Mouse (Mus musculus) stomach, embryonic 15.5 days (tissue): ENCODE measurements around the gene Hecw1. TPM values are rescaled to one million over a fixed set of nuclear protein-coding genes. Genes with fewer than 3 reads are reported as not detected.
"Not testable (repeated sequence)": the region's sequence is repeated elsewhere in the genome, so short reads cannot be mapped to it uniquely, and the experiment has no call there.

Experiments
- ATAC-seq: fragments of 200-750 bp; cut with Nextera tagmentation; 2 replicates; pipeline ENCODE4 v1.8.0; 2017; ENCODE audit warnings: low read depth, moderate number of reproducible peaks, moderate TSS enrichment; ENCODE audit not compliant: insufficient read depth, low FRiP score
- H3K27ac ChIP-seq: fragments of 300-500 bp; sonication (generic); 2 replicates; pipeline ENCODE4 v1.5.1; 2015; ENCODE audit warnings: mild to moderate bottlenecking, inconsistent platforms
- H3K27me3 ChIP-seq: fragments of 300-500 bp; sonication (generic); replicated peaks from 2 replicates; pipeline ENCODE4 v1.6.1; 2015; ENCODE audit warnings: inconsistent platforms
- H3K36me3 ChIP-seq: fragments of 300-500 bp; sonication (generic); 2 replicates; pipeline ENCODE4 v1.6.1; 2015; ENCODE audit warnings: inconsistent platforms
- H3K4me1 ChIP-seq: fragments of 300-500 bp; sonication (generic); 2 replicates; pipeline ENCODE4 v1.6.1; 2015; ENCODE audit warnings: inconsistent platforms
- H3K4me2 ChIP-seq: fragments of 300-500 bp; sonication (generic); 2 replicates; pipeline ENCODE4 v1.6.1; 2015; ENCODE audit warnings: mild to moderate bottlenecking, inconsistent platforms
- H3K4me3 ChIP-seq: fragments of 300-500 bp; sonication (generic); replicated peaks from 2 replicates; pipeline ENCODE4 v1.5.1; 2015; ENCODE audit warnings: inconsistent platforms
- H3K9ac ChIP-seq: fragments of 300-500 bp; sonication (generic); 2 replicates; pipeline ENCODE4 v1.6.1; 2015; ENCODE audit warnings: inconsistent platforms
- H3K9me3 ChIP-seq: fragments of 300-500 bp; sonication (generic); 2 replicates; pipeline ENCODE4 v1.6.1; 2016; ENCODE audit warnings: inconsistent platforms
- WGBS: fragments of 180-500 bp; shearing (Covaris S2); methylation state at CpG from one replicate; pipeline ENCODE4 v1.1.7; 2015; 5-methylcytosine and 5-hydroxymethylcytosine counted together
- polyA plus RNA-seq: library from polyadenylated mRNA; unstranded; fragments of >200 nt; fragmentation: Nextera tagmentation; extraction: Ambion mirVana; gene quantifications from 2 replicates; pipeline ENCODE4 v1.2.1, GENCODE M21; 2015

The Hecw1 gene
- polyA plus RNA-seq, 1 experiment from 2014 or later = 0.96 TPM

- WGBS = 82% methylated on average over 1 of the region's 1 CpGs
These were observed 195.8 kb downstream of the Hecw1 start for GRCm38 (mm10) chr13:14327252-14327651.

GRCm38 (mm10) chr13:14306617-14307016, 216.4 kb downstream of the Hecw1 start:
- ATAC-seq = no peak
- WGBS = 26% methylated on average over 8 of the region's 8 CpGs

More at GRCm38 (mm10) chr13:14327252-14327651, 195.8 kb downstream of the Hecw1 start:
- ATAC-seq = no peak
- H3K9me3 ChIP-seq = no peaks in the 10 kb centered on the region
- H3K4me3 ChIP-seq = no peak overlapping the region
- H3K4me2 ChIP-seq = no peak overlapping the region
- H3K9ac ChIP-seq = no peak overlapping the region
- H3K27me3 ChIP-seq = no peaks in the 10 kb centered on the region
- no peaks in the 10 kb centered on the region for H3K4me1 ChIP-seq
- no peak overlapping the region for H3K27ac ChIP-seq
- H3K36me3 ChIP-seq = no peaks in the 10 kb centered on the region

GRCm38 (mm10) chr13:14304103-14304502, 218.9 kb downstream of the Hecw1 start:
- Histone ChIP-seq H3K36me3 (no peaks in the 10 kb centered on the region), H3K4me1 (no peaks in the 10 kb centered on the region), H3K27ac (no peak overlapping the region), H3K9ac (no peak overlapping the region), H3K4me2 (no peak overlapping the region), H3K27me3 (no peaks in the 10 kb centered on the region), H3K4me3 (no peak overlapping the region), H3K9me3 (no peaks in the 10 kb centered on the region)
- ATAC-seq = no peak
- 77% methylated on average over 1 of the region's 1 CpGs for WGBS

More at GRCm38 (mm10) chr13:14306617-14307016, 216.4 kb downstream of the Hecw1 start:
- H3K9me3 ChIP-seq = no peaks in the 10 kb centered on the region
- H3K4me2 ChIP-seq = no peak overlapping the region
- no peak overlapping the region for H3K27ac ChIP-seq
- H3K9ac ChIP-seq = no peak overlapping the region
- no peaks in the 10 kb centered on the region for H3K4me1 ChIP-seq
- H3K36me3 ChIP-seq = no peaks in the 10 kb centered on the region
- no peak overlapping the region for H3K4me3 ChIP-seq
- no peaks in the 10 kb centered on the region for H3K27me3 ChIP-seq

GRCm38 (mm10) chr13:14302921-14303320, 220.1 kb downstream of the Hecw1 start:
- Histone ChIP-seq H3K27me3 (no peaks in the 10 kb centered on the region), H3K4me2 (no peak overlapping the region), H3K36me3 (no peaks in the 10 kb centered on the region), H3K27ac (no peak overlapping the region), H3K9ac (no peak overlapping the region), H3K4me3 (no peak overlapping the region), H3K4me1 (no peaks in the 10 kb centered on the region), H3K9me3 (no peaks in the 10 kb centered on the region)
- WGBS = 65% methylated on average over 2 of the region's 2 CpGs
- no peak for ATAC-seq

- H3K4me2 ChIP-seq = no peak overlapping the region
- no peaks in the 10 kb centered on the region for H3K9me3 ChIP-seq
- ATAC-seq = no peak
- no peak overlapping the region for H3K27ac ChIP-seq
- WGBS = 0% methylated on average over 1 of the region's 1 CpGs
- no peaks in the 10 kb centered on the region for H3K27me3 ChIP-seq
- no peak overlapping the region for H3K4me3 ChIP-seq
- no peaks in the 10 kb centered on the region for H3K36me3 ChIP-seq
- no peaks in the 10 kb centered on the region for H3K4me1 ChIP-seq
- no peak overlapping the region for H3K9ac ChIP-seq
These were observed 233.0 kb downstream of the Hecw1 start for GRCm38 (mm10) chr13:14290016-14290415.

- no peaks in the 10 kb centered on the region for H3K36me3 ChIP-seq
- no peaks in the 10 kb centered on the region for H3K9me3 ChIP-seq
- no peak overlapping the region for H3K4me3 ChIP-seq
- no peaks in the 10 kb centered on the region for H3K27me3 ChIP-seq
- H3K27ac ChIP-seq = no peak overlapping the region
- H3K4me2 ChIP-seq = no peak overlapping the region
- ATAC-seq = no peak
- no peak overlapping the region for H3K9ac ChIP-seq
- H3K4me1 ChIP-seq = no peaks in the 10 kb centered on the region
These were observed 251.6 kb downstream of the Hecw1 start for GRCm38 (mm10) chr13:14271476-14271875.

- WGBS = 36% methylated on average over 9 of the region's 9 CpGs
- not testable (repeated sequence) for H3K27me3 ChIP-seq, ATAC-seq, H3K27ac ChIP-seq, H3K4me3 ChIP-seq, H3K4me2 ChIP-seq, H3K9me3 ChIP-seq, H3K9ac ChIP-seq, H3K4me1 ChIP-seq, H3K36me3 ChIP-seq
These were observed 262.1 kb downstream of the Hecw1 start for GRCm38 (mm10) chr13:14260939-14261338.

GRCm38 (mm10) chr13:14245946-14246345, 277.1 kb downstream of the Hecw1 start:
- Histone ChIP-seq H3K4me3 (no peak overlapping the region), H3K4me1 (no peaks in the 10 kb centered on the region), H3K4me2 (no peak overlapping the region), H3K9me3 (no peaks in the 10 kb centered on the region), H3K27ac (no peak overlapping the region), H3K9ac (no peak overlapping the region), H3K36me3 (no peaks in the 10 kb centered on the region), H3K27me3 (no peaks in the 10 kb centered on the region)
- WGBS = 55% methylated on average over 2 of the region's 2 CpGs
- no peak for ATAC-seq

- H3K9me3 ChIP-seq = no peaks in the 10 kb centered on the region
- no peak overlapping the region for H3K9ac ChIP-seq
- H3K4me1 ChIP-seq = no peaks in the 10 kb centered on the region
- no peaks in the 10 kb centered on the region for H3K27me3 ChIP-seq
- H3K27ac ChIP-seq = no peak overlapping the region
- H3K4me3 ChIP-seq = no peak overlapping the region
- H3K36me3 ChIP-seq = no peaks in the 10 kb centered on the region
- WGBS = 81% methylated on average over 3 of the region's 3 CpGs
- no peak for ATAC-seq
- no peak overlapping the region for H3K4me2 ChIP-seq
These were observed 343.4 kb downstream of the Hecw1 start for GRCm38 (mm10) chr13:14179669-14180068.

- Histone ChIP-seq H3K9ac (no peak overlapping the region), H3K4me3 (no peak overlapping the region), H3K27ac (no peak overlapping the region), H3K4me2 (no peak overlapping the region), H3K9me3 (no peaks in the 10 kb centered on the region), H3K4me1 (no peaks in the 10 kb centered on the region), H3K27me3 (no peaks in the 10 kb centered on the region), H3K36me3 (no peaks in the 10 kb centered on the region)
- no peak for ATAC-seq
- WGBS = 95% methylated on average over 1 of the region's 1 CpGs
These were observed 345.0 kb downstream of the Hecw1 start for GRCm38 (mm10) chr13:14177989-14178388.

Other genes starting within 250 kb of the Hecw1 start
- gene Mrpl32, start 89.9 kb upstream of the Hecw1 start, polyA plus RNA-seq = 115 and 120 TPM in 2 replicates
- 193 and 195 TPM in 2 replicates for gene Psma2, start 90.0 kb upstream of the Hecw1 start, polyA plus RNA-seq
- 25.5 and 28.3 TPM in 2 replicates for gene AW209491, start 106.9 kb upstream of the Hecw1 start, polyA plus RNA-seq